Mouse (Mus musculus) left cerebral cortex, postnatal 4 days (tissue): Measurements from ENCODE around the gene Ebf3. TPM values are rescaled to one million over a fixed set of nuclear protein-coding genes. Genes with fewer than 3 reads are reported as not detected.

Experiments used
- DNase-seq: peaks from one replicate; pipeline ENCODE4 v3.0.0-alpha.2; 2022
- intact Hi-C: fragments of 180-260 bp; cut with DNase I; formaldehyde crosslinking; loops from one replicate; pipeline ENCODE4 v1.15.1; 2025
- total RNA-seq, 2 experiments: library from RNA; stranded (reverse); gene quantifications; 2 replicates each; pipeline ENCODE4 v1.2.3; 2021

Ebf3 gene
- total RNA-seq, 2 experiments from 2014 or later: 2.1 to 2.7 TPM

GRCm38 (mm10) chr7:137220436-137220835 is 93.8 kb downstream of the Ebf3 start:
- peak; percentile 54 for DNase-seq
- intact Hi-C loops: no loop called here

GRCm38 (mm10) chr7:137218706-137219105 is 95.5 kb downstream of the Ebf3 start:
- DNase-seq: no peak
- intact Hi-C loops: no loop called here

GRCm38 (mm10) chr7:137213444-137213843 is 100.8 kb downstream of the Ebf3 start:
- no peak for DNase-seq
- intact Hi-C loops: no loop called here

- intact Hi-C loops: no loop called here
- DNase-seq: no peak
These were observed 102.9 kb downstream of the Ebf3 start for GRCm38 (mm10) chr7:137211332-137211731.

GRCm38 (mm10) chr7:137209688-137210345 is 104.4 kb downstream of the Ebf3 start:
- intact Hi-C loops: loop anchor here (10.0 kb wide), 1 partner anchor 105 kb away; the partner anchor contains the start of gene Ebf3
- no peak for DNase-seq

- intact Hi-C loops: loop anchor here (10.0 kb wide), 1 partner anchor 106 kb away; the partner anchor contains the start of gene Ebf3
- no peak for DNase-seq
These were observed 105.7 kb downstream of the Ebf3 start for GRCm38 (mm10) chr7:137208556-137208955.

- intact Hi-C loops: loop anchor here (10.0 kb wide), 1 partner anchor 108 kb away; the partner anchor contains the start of gene Ebf3
- DNase-seq: no peak
These were observed 107.4 kb downstream of the Ebf3 start for GRCm38 (mm10) chr7:137206770-137207285.

- no peak for DNase-seq
- intact Hi-C loops: no loop called here
These were observed 114.7 kb downstream of the Ebf3 start for GRCm38 (mm10) chr7:137199533-137199932.

- no peak for DNase-seq
- intact Hi-C loops: no loop called here
These were observed 115.3 kb downstream of the Ebf3 start for GRCm38 (mm10) chr7:137198921-137199320.

- intact Hi-C loops: no loop called here
- DNase-seq: peak; percentile 57
These were observed 116.9 kb downstream of the Ebf3 start for GRCm38 (mm10) chr7:137197118-137198030.

- intact Hi-C loops: no loop called here
- DNase-seq: no peak
These were observed 117.7 kb downstream of the Ebf3 start for GRCm38 (mm10) chr7:137196536-137196935.

- no peak for DNase-seq
- intact Hi-C loops: no loop called here
These were observed 121.4 kb downstream of the Ebf3 start for GRCm38 (mm10) chr7:137192776-137193278.

GRCm38 (mm10) chr7:137191889-137192288 is 122.4 kb downstream of the Ebf3 start:
- intact Hi-C loops: no loop called here
- DNase-seq: no peak

GRCm38 (mm10) chr7:137172278-137172677 is 142.0 kb downstream of the Ebf3 start:
- intact Hi-C loops: no loop called here
- peak; percentile 27 for DNase-seq

- no peak for DNase-seq
- intact Hi-C loops: no loop called here
These were observed 155.2 kb downstream of the Ebf3 start for GRCm38 (mm10) chr7:137159086-137159485.

- intact Hi-C loops: no loop called here
- no peak for DNase-seq
These were observed 159.6 kb downstream of the Ebf3 start for GRCm38 (mm10) chr7:137154623-137155022.

- intact Hi-C loops: no loop called here
- DNase-seq: no peak
These were observed 162.4 kb downstream of the Ebf3 start for GRCm38 (mm10) chr7:137151854-137152253.

GRCm38 (mm10) chr7:137147101-137147500 is 167.1 kb downstream of the Ebf3 start:
- DNase-seq: peak; percentile 54
- intact Hi-C loops: no loop called here
